Mouse (Mus musculus): ENCODE measurements around the gene Vat1l. TPM values are rescaled to one million over a fixed set of nuclear protein-coding genes. Genes with fewer than 3 reads are reported as not detected.

Vat1l gene
- 10 to 100 TPM; 26.3 to 40.0 TPM for total RNA-seq (2021)
- long read RNA-seq, experiment 1, transcript Vat1l-201 (9 exons, 3,666 nt) = major isoform, 12 of 13 reads
- long read RNA-seq, experiment 1, partial matches to known transcripts = 1 of 13 reads
- long read RNA-seq, experiment 1, other reads (novel, unspliced or antisense) = 0 of 13 reads
- long read RNA-seq, experiment 2, full-length matches to known transcripts = 11 of 13 reads
- long read RNA-seq, experiment 2, partial matches to known transcripts = 0 of 13 reads
- long read RNA-seq, experiment 2, other reads (novel, unspliced or antisense) = 2 of 13 reads

DNA sequence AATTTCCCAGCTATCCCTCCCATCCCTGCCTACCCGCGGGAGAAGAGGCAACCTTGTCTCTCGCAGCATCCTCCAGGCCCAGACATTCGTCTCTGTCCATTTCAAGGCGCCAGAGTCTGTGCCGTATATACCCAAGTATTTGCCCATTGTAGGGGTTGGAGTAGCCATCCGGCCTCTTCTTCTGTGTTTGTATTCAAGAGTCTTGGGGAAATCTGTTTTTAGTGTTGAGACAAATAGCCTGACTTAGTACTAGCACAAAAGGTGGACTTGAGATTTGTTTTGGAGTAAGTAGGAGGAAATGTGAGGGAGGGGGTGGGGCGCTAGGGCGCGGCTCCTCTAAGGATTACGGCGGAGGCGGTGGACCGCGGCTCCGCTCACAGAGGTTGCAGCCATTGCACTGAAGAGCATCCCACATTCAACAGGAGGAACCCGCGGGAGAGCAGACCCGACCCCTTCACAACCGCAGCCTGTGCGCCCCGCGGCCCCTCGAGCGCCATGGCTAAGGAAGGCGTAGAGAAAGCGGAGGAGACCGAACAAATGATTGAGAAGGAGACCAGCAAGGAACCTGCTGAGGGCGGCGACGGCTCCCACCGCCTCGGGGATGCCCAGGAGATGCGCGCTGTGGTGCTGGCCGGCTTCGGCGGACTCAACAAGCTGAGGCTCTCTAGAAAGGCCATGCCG, at the start of gene Vat1l:
Vat1l (plus strand) TSS at position 392 of the 681 bp plus-strand sequence.
- peak in 1 of 2 experiments; percentile 29 for DNase-seq (ENCODE audit: low spot score in 2 of 2)

DNA sequence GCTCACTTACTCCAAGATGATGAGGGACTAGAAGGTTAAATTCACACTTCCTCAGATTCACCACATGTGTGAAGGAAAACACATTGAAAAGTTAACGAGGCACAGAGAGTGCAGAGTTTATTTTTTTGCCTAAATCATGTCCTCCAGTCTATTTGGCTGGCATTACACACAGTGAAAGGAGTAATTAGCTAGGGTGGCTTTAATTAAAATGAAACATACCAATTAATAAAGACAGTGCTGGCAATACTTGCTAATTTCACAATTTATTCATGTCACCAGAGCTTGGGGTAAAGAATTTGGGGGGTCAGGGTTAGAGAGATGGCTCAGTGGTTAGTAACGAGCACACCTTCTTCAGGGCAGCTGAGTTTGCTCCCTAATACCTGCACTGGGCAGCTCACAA, 46.8 kb upstream of the Vat1l start:
- DNase-seq (ENCODE audit: low spot score in 2 of 2) = no peak

DNA sequence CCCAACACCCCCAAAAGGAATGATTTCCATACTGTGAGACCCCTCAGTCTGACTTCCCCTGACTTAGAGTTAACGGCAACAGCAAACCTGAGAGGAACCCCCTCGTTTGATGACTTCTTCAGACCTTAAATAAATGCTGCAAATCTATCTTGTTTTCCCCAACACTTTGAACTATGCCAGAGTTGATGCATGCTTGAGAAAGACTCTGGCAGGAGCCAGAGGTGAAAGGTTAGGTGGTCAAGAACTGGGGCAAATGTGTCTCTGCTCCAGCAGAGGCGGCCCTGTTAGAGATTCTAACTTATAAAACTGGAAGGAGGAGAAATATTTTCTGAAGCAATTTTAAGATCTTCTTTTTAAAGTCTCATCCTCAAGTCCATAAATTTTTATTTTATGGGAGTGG, 45.7 kb upstream of the Vat1l start:
- no peak for DNase-seq (ENCODE audit: low spot score in 2 of 2)

DNA sequence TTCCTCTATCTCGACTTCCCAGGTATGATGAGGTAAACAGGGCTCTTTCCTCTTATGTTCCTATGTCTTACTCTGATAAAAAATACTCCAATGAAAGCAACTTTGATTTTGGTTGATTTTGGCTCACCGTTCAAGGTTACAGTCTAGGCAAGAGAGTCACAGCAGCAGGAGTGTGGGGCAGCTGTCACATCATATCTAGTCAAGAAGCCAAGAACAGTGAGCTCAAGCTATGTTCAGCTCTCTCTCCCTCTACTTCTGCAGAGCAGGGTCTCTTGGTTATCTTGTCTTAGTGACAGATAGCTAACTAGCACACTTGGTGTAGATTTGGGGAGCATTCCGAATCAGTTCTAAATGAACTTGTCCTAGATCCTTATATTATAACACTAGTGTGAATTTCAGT, 41.5 kb upstream of the Vat1l start:
- DNase-seq (ENCODE audit: low spot score in 2 of 2) = no peak

DNA sequence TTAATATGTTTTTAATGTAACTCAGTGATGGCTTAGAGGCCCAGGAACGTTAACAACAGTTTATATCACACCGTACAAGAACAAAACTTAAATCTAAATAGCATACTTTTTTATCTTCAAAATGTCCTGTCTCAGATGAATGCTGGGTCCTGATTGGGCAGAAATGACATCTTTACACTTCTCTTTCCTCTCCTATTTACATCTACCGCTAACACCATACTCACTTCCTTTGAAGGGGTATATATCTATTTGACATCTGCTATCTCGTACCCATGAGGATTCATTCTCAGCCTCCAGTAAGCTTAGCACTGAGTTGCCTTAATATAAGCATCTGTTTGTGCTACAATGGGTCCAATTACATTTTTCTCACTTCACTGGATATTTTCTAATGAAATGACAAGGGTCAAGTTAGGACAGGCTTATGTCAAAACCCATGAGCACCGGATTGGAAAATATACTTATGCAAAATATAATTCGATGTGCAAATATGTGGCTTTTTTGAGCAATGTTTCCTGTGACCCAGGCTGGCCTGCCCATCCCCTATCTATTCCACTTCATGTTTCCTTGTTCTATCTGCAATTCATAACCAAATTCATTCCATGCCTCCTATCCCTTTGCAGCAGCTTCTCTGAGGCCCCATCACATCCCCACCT, 40.8 kb upstream of the Vat1l start:
- DNase-seq (ENCODE audit: low spot score in 2 of 2) = no peak

DNA sequence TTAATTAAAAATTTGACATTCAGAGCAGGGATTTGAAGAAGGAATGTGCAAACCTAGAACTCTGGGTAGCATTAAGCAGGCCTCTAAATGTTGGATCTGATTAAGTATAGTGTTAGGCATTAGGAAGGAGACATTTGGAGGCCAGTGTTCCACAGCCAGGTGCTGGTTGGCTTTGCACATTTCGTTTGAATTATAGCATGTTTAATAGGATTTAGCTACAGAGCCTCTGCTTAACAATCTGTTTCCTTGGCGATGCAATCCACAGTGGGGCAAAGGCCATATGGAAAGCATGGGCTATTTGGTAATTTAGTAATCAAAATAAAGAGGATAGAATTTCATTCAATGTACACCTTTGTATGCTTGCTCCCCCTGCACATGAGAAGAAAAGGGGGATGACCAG, 39.7 kb upstream of the Vat1l start:
- DNase-seq (ENCODE audit: low spot score in 2 of 2) = no peak

DNA sequence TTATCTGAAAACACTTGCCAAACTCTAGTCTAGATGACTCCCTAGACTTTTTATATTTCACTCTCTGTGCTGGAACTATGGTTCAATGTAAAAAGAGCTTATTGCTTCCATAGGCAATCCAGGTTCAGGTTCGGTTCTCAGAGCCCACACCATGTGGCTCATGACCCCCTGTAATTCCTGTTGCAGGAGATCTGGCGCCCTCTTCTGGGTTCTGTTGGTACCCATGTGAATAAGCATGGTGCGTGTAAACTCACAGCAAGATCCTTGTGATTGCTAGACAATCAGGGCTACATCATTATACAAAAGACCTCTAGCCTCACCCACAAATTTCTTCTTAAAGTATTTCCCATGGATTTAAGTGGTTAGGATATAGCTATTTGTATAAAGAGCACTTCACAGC, 28.7 kb upstream of the Vat1l start:
- no peak for DNase-seq (ENCODE audit: low spot score in 2 of 2)

DNA sequence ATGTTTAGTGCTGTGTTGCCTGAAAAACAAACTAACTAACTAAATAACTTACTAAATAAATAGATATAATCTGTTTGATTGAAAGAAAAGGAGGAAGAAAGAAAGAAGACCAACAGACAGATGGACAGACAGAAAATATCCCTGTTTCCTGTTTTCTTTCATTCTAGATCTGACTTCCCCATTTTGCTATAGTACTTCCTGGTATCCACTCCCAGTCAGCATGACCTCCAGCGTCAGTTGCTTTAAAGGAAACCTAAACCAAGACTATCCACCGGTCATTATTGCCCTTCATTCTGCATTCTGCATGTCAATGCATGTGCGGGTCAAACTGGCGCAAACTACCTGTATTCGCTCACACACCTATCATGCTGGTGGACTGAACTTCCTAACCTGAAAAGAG, 12.1 kb upstream of the Vat1l start:
- DNase-seq (ENCODE audit: low spot score in 2 of 2) = no peak

DNA sequence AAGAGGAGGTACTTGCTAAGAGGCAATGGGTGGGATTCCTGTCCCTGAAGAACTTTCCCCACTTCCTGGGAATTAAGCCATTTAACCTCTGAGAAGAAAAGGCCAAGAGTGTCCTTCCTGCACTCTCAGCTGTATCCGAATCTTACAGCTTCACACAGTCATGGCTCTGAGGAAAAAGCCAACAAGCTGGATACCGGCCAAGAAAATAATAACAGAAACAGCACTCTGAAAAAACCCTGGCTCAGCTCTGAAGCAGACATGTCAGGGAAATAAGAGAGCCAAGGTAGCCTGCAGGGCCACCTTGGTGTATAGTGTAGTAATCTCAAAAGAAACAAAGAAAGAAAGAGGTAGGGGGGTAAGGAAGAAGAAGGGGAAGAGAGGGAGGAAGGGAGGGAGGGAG, 6.4 kb upstream of the Vat1l start:
- no peak for DNase-seq (ENCODE audit: low spot score in 2 of 2)

DNA sequence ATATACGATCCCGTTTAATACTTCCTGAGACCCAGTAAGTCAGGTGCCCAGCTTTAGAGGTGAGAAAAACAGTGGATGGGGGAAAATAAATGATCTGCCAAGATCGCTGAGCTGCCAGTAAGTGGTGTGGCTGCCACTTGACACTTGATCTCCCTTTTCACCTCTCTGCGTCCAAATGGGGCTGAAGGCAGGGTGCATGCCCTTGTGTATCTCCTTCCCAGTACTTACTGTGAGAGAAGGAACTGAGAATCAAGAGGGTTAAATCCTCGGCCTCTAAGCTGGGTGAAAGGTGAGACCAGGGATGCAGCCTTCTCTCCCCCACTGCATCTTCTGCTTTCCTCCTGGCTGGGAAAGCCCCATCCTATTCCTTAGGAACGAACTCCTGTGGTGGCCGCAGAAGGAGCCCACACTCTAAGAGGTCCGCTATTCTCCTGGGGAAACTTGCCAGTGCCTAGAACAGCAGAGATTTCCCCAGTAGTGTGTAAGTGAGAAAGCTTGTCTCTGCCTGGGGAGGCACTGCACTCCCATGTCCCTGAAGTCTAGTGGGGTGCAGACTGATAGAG, 1.1 kb downstream of the Vat1l start:
- no peak for DNase-seq (ENCODE audit: low spot score in 2 of 2)

DNA sequence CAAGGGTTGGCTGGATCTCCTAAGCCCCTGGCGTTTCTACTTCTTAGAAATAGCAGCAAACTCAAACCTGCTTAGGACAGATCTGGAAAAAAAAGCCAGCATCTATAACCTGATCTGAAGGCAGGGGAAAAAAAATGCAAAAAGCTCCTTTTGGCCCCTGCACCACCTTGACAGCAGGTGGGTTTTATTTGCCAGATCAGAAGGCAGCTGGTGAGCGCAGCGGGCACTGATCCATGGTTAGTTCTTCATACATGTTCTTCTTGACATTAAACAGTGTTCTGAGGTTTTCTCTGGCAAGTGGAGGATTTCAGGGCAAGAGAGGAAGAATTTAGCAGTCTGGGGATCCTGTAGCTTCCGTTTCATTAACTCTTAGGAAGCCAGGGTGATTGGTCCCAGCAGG, 1.6 kb downstream of the Vat1l start:
- DNase-seq (ENCODE audit: low spot score in 2 of 2) = no peak

DNA sequence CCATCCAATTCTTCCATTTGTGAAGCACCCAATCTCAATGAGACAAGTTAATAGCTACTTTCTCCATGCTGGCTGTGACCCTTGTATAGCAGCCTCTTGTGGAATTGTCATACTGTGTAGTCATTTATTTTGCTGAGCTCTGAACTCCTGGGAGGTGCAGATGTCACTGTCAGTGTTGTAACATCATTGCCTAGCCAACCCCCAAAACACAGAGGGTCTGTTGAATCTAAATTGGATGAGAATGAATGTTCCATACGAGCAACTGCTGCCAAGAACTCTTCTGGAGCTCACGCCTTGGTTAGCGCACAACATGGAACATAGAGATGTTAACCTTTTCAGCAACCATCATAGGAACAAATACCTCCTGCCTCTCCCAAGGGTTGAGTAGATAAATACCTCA, 15.4 kb downstream of the Vat1l start:
- DNase-seq (ENCODE audit: low spot score in 2 of 2) = peak in 1 of 2 experiments; percentile 62

DNA sequence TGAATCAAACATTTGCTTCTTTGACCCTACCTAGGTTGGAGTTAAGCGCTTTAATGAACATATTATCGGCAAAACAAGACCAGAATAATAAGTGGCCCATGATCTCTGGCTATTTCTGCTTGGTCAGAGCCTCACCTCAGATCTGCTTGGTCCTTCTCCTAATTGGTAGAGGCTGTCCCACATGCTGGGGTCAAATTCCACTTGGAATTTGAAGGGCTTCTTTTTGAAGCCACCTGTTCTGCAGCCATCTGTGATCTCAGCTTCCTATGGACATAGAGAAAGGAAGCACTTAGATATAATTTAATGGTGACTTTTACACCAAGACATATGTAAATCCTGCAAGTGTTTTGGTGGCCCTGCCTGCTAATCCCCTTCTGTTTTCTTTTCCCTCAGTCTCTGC, 16.6 kb downstream of the Vat1l start:
- no peak for DNase-seq (ENCODE audit: low spot score in 2 of 2)

DNA sequence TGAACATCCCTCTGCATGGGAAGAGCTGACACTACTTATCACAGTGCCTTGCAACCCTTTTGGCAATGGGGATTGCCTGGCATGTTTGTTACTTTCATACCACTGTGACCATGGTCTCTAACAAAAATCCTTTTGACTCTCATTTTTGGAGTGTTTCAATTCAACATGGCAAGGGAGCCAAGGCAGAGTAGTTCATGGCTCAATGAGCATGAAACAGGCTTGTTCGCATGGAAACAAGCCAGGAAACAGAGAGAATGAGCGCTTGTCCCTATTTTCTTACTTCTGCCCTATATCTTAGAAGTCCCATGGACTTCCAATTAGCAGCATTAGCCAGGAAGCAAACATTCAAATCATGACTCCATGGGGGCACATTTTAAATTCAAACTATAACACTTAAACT, 18.6 kb downstream of the Vat1l start:
- peak in 1 of 2 experiments; percentile 40 for DNase-seq (ENCODE audit: low spot score in 2 of 2)

DNA sequence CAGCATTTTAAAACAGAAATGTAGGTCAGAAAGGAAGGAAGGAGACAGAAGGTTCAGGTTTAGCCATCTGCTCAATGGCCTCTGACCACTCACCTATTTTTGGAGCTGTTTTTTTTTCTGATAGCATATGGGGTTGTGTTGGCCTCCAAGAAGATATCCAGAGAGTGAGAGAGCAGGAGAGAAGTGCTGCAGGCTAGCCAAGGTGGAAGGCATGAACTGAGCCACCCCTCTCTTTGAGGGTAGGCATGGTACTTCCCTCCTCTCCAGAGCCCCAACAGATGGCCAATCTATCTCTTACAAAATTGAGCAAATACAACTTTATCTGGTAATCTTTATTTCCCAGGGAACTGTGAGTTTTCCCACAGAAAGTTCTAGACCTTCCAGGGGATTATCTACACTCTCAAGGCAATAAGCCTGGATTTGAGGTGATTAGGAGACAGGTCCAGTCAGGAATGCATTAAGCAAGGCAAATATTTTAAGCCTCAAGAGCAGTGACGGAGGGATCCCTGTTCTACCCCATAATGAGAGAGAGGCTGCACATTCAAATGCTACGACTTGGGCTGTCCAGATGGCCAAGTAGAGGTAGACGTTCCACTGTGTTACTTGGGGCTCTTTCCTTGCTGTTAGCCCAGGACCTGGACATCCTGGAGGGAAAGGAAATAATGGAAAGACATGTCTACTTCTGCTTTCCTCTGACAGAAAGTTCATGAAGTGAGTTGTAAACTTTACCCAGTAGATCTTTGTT, 46.1 kb downstream of the Vat1l start:
- no peak for DNase-seq (ENCODE audit: low spot score in 2 of 2)

DNA sequence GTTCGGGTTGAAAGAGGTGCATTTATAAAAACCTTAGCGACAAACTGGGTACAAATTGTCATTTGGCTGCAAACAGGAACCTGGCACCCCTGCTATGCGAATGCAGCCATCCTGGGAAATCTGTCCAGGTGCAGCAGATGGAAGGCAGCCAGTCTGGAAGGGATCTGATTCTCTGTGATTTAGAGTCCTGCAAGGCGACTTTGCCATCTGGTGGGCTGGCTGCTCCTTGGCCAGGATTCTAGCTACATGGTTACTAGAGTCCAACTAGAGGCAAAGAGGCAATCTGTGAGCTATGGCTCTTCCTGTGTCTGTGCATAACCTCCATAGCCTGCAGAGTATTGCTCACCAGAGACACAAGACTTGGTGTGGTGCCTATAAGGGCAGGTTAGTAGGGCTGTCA, 53.3 kb downstream of the Vat1l start:
- peak; percentile 29 to 77 for DNase-seq (ENCODE audit: low spot score in 2 of 2)

DNA sequence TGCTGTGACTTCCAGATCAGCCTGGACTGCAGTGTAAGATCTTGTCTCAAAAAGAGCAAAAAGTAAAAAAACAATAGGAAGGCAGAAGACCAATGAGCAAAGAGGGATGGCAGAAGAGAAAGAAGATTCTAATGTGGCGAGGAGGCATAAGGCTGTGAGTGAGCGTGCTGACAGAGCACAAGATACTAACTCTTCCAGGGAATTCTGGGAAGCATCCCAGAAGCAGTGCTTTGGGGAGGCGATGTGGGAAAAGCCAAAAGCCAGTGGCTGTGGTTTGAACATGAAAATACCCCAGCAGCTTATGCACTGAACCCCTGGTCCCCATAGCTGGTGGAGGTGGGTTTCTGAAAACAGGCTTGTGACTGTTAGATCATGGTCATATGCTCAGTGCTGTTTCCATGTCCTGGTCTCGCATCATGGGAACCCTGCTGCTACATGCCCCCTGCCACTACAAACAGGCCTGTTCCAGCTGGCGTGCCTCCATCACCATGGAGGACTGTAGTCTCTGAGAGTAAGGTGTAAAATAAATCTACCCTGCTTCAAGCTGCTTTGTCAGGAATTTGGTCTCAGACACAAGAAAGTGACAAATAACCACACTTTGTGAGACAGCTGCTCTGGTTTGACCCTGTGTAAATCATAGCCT, 54.4 kb downstream of the Vat1l start:
- DNase-seq (ENCODE audit: low spot score in 2 of 2) = peak in 1 of 2 experiments; percentile 13

DNA sequence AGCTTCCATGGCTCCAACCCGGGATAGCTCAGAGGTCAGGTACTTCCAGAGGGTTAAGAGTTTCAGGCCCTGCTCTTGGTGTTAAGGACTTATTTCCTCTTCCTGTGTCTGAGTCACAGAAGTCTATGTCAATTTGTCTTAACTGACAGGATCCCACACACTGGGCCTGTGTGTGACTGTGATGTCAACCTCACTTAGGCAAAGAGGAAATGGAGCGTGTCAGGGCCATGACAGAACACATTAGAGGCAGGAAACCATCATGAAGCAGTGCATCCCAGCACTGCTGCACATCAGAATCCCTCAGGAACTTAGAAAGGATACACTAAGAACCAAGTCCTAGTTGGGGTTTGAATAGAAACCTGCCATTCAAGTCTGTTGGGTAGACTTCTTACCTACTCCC, 56.9 kb downstream of the Vat1l start:
- DNase-seq (ENCODE audit: low spot score in 2 of 2) = no peak

DNA sequence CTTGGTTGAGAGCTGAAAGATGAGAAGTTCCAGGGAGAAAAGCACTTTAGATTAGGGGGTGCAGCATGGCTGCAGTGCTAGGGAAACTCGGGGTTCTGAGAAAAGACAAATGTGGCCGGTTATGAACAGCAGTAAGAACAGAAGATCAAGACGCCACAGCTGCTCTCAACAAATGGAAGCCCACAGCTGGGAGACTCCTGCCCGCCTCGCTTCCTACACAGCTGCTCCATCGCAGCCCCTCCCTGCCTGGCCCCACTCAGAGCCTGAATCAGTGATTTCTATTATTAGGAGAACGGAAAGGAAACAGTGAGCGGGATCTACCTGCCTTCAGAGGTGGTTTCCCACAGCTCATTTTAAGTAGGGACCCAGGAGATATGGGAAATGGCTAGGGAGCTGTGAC, 69.1 kb downstream of the Vat1l start:
- no peak for DNase-seq (ENCODE audit: low spot score in 2 of 2)

DNA sequence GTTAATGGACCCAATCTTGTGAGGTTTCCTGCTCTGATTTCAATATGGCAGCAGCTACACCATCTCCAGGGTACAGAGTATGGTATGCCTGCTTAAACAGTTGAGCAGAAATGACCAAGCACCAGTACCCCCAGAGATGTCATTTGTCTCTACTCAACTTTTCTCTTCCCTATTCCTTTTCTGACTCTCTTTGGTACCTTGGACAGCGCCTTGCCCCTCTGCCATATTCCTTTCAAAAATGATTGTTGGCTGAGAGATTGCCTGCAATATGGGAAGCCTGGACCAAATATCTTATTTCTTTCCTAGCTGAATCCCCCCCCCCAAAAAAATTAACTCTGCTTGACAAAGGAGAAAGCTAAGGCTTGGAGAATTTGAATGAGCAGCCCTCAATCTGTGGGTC, 75.7 kb downstream of the Vat1l start:
- no peak for DNase-seq (ENCODE audit: low spot score in 2 of 2)
